Mouse (Mus musculus): Measurements from ENCODE around the gene Umodl1.

DNA sequence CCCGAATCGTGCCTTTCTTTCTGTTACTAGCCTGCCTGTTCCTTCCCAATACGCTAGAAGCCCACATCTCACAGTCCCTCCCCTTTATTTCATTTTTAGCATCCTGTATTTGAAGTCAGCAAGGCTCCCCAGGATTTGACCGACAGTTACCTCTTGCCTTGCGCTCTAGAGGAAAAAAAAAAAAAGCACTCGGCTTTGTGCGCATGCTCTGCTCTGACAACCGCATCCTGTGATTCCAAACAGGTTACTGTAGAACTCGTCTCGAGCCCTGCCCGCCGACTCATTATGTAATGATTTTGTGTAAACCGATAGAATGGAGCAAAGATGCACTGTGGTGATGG is 104.3 kb downstream of the Umodl1 start:
- TF ChIP-seq CTCF (IDR thresholded peaks at IDR 0.05; ENCODE audit: borderline replicate concordance, extremely low read depth, insufficient read depth, insufficient read length), result no peak
- TF ChIP-seq POLR2A (IDR thresholded peaks at IDR 0.05; ENCODE audit: borderline replicate concordance, extremely low read depth, insufficient read depth, insufficient read length, poor library complexity, severe bottlenecking), result no peak
